Mouse (Mus musculus) thymus, adult 2 months (tissue): ENCODE results near the gene Mreg.
"Not testable (repeated sequence)": the region's sequence is repeated elsewhere in the genome, so short reads cannot be mapped to it uniquely, and the experiment has no call there.

Experiments
- CTCF ChIP-seq: fragments of 200-500 bp; IDR thresholded peaks from 2 replicates; pipeline ENCODE4 v1.5.1; 2012; ENCODE audit warnings: mild to moderate bottlenecking, control low read depth, low read length, moderate library complexity, borderline replicate concordance; ENCODE audit not compliant: control insufficient read depth, poor library complexity, insufficient read depth; ENCODE audit errors: extremely low read depth
- POLR2A ChIP-seq: fragments of 200-500 bp; IDR thresholded peaks from 2 replicates; pipeline ENCODE4 v1.6.1; 2012; ENCODE audit warnings: mild to moderate bottlenecking, low read length, control low read depth, moderate library complexity; ENCODE audit not compliant: control insufficient read depth, poor library complexity, insufficient read depth; ENCODE audit errors: extremely low read depth

DNA sequence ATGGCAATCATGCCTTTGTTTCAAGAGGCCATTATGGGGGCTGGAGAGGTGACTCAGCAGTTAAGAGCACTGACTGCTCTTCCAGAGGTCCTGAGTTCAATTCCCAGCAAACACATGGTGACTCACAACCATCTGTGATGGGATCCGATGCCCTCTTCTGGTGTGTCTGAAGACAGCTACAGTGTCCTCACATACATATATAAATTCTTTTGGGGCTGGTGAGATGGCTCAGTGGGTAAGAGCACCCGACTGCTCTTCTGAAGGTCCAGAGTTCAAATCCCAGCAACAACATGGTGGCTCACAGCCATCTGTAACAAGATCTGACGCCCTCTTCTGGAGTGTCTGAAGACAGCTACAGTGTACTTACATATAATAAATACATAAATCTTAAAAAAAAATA, 27.0 kb upstream of the Mreg start:
- not testable (repeated sequence) for TF ChIP-seq CTCF, POLR2A
